Mouse (Mus musculus) embryo, embryonic 10.5 days (tissue): ENCODE results near the gene H2-T3.
"Not testable (repeated sequence)": the region's sequence is repeated elsewhere in the genome, so short reads cannot be mapped to it uniquely, and the experiment has no call there.

Experiments used
- DNase-seq: peaks from one replicate; pipeline ENCODE4 v3.0.0-alpha.2; 2015; ENCODE audit warnings: low spot score

H2-T3 gene

DNA sequence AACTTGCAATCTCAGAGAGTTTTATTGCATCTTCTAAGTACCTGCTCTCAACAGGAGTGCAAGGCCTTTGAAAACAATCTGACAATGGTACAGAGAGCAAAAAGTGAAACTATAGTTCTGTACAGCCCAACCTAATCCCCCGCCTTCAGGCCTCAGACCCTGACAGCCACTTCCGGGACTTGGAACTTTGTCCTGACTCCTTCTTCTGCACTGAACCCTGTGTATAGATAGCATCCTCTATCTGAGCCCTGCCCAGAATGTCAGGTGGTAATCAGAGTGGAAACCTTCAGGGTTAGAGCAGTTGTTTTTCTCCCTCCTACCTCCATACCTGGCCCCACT, at the start of gene H2-T3:
Gene H2-T3, minus strand, starts transcription at position 119 of the 339 bp plus-strand sequence.
- no peak for DNase-seq

GRCm38 (mm10) chr17:36237321-36237921, 47.3 kb upstream of the H2-T3 start:
- no peak for DNase-seq

DNA sequence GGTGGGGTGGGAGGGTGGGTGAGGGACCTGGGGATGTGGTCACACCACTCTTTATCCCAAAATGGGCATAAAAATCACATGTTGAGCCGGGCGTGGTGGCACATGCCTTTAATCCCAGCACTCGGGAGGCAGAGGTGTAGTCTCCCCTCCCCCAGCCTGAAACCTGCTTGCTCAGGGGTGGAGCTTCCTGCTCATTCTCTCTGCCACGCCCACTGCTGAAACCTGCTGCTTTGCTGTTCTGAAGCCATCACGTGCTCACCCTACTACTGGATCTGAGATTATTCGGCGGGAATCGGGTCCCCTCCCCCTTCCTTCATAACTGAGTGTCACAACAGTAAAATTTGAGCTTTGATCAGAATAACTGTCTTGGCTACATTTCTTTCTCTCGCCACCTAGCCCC, 45.2 kb upstream of the H2-T3 start:
- not testable (repeated sequence) for DNase-seq

GRCm38 (mm10) chr17:36233572-36233971, 43.5 kb upstream of the H2-T3 start:
- DNase-seq, result no peak

DNA sequence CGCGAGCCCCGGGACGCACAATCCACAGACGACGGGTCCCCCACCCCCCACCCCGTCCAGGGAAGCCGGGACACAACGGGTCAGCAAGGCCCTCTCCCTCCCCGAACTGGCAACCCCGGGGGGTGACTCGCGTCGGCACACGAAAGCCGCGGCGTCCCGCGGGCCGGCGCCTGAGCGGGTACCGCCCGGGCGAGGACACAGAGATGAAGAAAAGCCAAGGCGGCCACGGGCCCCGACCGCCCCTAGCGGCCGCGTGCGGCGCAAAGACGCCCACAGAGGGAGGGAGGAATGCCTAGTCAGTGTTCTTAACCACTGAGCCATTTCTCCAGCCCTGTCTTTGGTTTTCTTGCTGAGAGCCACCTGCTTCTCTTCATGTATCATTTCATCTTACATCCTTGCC, 41.2 kb upstream of the H2-T3 start:
- peak; percentile 97 for DNase-seq

GRCm38 (mm10) chr17:36229046-36229445, 39.0 kb upstream of the H2-T3 start:
- no peak for DNase-seq

DNA sequence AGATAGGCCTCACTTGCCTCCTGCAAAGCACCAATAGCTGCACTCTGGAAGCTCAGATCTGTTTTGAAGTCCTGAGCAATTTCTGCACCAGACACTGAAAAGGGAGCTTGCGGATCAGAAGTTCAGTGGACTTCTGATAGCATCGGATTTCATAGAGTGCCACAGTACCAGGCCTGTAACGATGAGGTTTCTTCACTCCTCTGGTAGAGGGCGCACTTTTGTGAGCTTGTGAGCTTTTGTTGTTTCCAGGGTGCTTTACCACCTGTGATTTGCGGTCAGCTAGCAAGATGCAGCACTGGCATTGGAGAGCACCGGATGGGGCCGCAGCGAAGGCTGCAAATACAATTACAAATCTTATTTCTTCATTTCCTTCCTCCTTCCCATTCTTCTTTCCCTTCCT, 36.8 kb upstream of the H2-T3 start:
- DNase-seq, result peak; percentile 49

- no peak for DNase-seq
Measured at GRCm38 (mm10) chr17:36225231-36225824, 35.2 kb upstream of the H2-T3 start.

DNA sequence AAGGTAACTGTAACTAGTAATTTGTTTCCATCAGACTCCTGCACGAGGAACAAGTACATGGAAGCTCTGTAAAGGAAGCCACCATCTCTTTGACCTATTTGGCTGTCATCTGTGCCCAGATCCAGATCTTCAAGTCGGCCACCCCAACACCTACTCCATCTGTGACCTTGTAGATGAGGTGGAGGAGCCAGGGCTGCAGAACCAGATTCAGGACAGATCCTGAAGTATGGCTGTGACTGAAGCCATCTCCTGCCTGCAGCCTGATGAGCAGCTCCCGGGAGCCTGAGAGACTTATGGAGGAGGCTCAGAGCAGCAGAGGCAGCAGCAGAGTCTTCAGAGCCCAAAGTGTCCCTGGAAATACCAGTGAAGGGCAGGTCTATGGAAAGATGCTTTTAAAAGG, 34.4 kb upstream of the H2-T3 start:
- DNase-seq, result no peak

GRCm38 (mm10) chr17:36218594-36219155, 28.6 kb upstream of the H2-T3 start:
- DNase-seq, result no peak

DNA sequence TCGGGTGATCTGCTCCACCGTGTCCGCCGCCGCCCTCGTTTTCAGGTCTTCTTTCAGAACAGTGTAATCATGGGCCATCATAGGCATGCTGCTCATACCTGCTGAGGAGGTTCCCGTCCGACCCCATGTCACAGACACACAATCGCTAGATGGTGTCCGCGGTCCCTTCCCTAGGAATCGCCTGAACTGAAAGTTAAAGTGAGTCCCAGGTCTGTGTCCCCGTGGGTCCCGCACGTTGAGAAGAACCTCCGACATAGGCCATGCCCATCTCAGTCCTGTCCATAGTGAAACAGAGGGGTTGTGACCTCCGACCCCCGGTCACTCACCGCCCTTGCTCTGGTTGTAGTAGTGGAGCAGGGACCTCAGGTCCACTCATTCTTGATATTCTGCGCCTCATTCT, 25.5 kb upstream of the H2-T3 start:
- no peak for DNase-seq

- no peak for DNase-seq
Measured at GRCm38 (mm10) chr17:36206846-36207245, 16.8 kb upstream of the H2-T3 start.

DNA sequence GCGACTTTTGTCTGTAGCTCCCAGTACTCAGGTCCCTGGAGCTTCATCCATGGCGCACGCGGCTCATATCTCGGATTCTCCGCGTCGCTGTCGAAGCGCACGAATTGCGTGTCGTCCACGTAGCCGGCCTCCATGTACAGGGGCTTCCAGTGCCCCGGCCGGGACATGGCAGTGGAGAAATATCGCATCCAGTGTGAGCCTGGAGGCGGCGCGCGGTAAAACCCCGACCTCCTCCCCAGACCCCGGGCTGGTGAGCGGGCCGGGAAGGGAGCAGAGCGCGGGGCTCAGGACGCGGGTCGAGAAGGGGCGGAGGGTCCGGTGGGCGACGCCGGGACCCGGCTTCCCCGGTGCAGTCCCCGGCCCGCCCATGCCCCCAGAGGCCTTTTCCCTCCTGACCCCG, 15.8 kb upstream of the H2-T3 start:
- DNase-seq, result peak; percentile 29

GRCm38 (mm10) chr17:36205456-36205855, 15.4 kb upstream of the H2-T3 start:
- DNase-seq, result no peak

DNA sequence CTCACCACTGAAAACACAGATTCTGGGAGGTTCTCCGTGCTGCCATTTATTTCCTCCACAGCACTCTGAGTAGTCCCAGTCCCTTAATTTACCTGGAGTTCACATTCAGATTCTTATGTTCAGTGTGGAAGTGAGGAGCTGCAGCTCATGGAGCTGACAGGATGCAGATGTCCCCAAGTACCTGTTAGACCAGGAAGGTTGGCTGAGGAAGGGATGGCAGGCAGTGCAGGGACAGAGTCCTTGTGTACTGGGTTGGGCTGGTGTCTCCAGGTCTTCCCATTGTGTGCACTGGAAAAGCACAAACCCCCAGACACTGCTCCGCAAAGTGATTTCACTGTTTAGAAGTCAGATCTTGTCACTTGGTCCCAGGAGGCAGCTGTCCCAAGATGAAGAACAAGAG, 11.8 kb upstream of the H2-T3 start:
- no peak for DNase-seq

- no peak for DNase-seq
Measured at GRCm38 (mm10) chr17:36198317-36198716, 8.2 kb upstream of the H2-T3 start.

GRCm38 (mm10) chr17:36194471-36194870, 4.4 kb upstream of the H2-T3 start:
- no peak for DNase-seq

GRCm38 (mm10) chr17:36193546-36194141, 3.6 kb upstream of the H2-T3 start:
- peak; percentile 91 for DNase-seq

GRCm38 (mm10) chr17:36192371-36192770, 2.3 kb upstream of the H2-T3 start:
- no peak for DNase-seq

DNA sequence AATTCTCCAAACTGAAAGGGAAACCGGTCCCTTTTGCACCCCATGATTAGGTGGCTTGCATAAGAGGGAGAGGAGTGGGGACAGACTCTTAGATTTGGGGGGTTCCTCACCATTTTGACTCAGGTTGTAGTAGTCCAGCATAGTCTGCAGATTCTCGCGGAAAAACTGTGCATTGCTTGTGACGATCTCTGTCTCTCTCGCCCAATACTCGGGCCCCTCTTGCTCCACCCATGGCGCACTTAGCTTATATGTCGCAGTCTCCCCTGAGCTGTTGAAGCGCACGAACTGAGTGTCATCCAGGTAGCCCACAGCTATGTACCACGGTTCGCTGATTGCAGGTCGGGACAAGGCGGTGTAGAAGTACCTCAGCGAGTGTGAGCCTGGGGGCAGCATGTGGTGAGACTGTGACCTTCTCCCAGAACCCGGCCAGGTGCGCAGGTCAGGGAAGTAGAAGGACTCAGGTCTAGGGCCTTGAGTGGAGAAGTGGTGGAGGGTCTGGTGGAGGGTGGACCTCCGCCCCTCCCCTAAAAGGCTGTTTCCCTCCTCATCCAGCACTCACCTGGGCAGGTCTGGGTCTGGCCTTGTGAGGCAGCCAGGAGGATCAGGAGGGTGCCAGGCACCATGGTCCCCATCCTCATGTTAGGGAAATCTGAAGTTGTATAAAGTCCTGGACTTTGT, 457 bp downstream of the H2-T3 start:
- no peak for DNase-seq

- DNase-seq, result no peak
Measured at GRCm38 (mm10) chr17:36187540-36187939, 2.5 kb downstream of the H2-T3 start.

- no peak for DNase-seq
Measured at GRCm38 (mm10) chr17:36182212-36182611, 7.9 kb downstream of the H2-T3 start.

- not testable (repeated sequence) for DNase-seq
Measured at GRCm38 (mm10) chr17:36179446-36179845, 10.6 kb downstream of the H2-T3 start.
